ENCODE assay signal across 17 mouse cellular contexts in the genomic region with DNA sequence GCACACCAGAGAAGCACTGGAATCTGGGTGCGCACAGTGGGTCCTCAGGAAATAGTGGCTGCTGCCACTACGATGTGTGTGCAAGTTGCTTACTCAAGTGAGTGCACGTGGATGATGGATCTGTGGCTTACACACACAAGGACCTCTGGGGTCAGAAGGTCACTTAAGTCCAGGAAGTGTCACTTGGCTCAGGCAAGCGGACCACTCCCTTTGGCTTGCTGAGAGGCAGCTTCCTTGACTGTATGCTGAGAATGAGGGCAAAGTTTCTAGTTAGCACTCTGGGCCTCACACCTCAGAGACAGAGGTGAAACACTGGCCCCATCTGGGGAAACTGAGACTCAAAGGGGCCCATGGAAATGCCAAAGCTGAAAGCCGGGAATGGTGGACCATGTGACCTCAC.
A peak's percentile ranks its signal among the peaks of the same experiment; 100 is the strongest.
DNase-seq lines count a peak whose midpoint lies in the region; ATAC-seq and TF ChIP-seq lines count a peak whose summit lies in the region.
"Had no signal": no experiment of that assay in that cellular context is flagged by ENCODE, and none has a peak within 500 bp of the region (broad histone marks: within the 10 kb centered on the region; RNA-seq: fewer than 3 reads in every experiment).

No protein-coding gene starts in this region.

- TF ChIP-seq EP300 in lung, postnatal 0 days (IDR thresholded peaks at IDR 0.05) = no peak

- H3K36me3 ChIP-seq in heart, embryonic 10.5 days = no peaks in the 10 kb centered on the region
- H3K36me3 ChIP-seq in lung, postnatal 0 days (ENCODE audit: insufficient read depth, low read length) = no peaks in the 10 kb centered on the region
- H3K36me3 ChIP-seq: embryonic facial prominence, embryonic 10.5 days; hindbrain, embryonic 12.5 days; limb, embryonic 12.5 days; liver, embryonic 12.5 days; lung, embryonic 15.5 days; neural tube, embryonic 13.5 days had no signal

- no peak overlapping the region for H3K27ac ChIP-seq in heart, embryonic 10.5 days
- H3K27ac ChIP-seq in lung, postnatal 0 days (ENCODE audit: low read length) = no peak overlapping the region
- H3K27ac ChIP-seq: liver, embryonic 12.5 days had no signal

- H3K4me1 ChIP-seq in heart, embryonic 10.5 days = peaks cover 28% of the 10 kb centered on the region
- peaks cover 19% of the 10 kb centered on the region for H3K4me1 ChIP-seq in lung, postnatal 0 days (ENCODE audit: insufficient read depth, low read depth, low read length)
- peaks cover 22% of the 10 kb centered on the region for H3K4me1 ChIP-seq in lung, adult 2 months (ENCODE audit: control insufficient read depth, insufficient read depth, low read length)

- no peak overlapping the region for H3K4me2 ChIP-seq in lung, postnatal 0 days (replicated peaks; ENCODE audit: low read depth, low read length)
- H3K4me2 ChIP-seq: hindbrain, embryonic 12.5 days; limb, embryonic 12.5 days; liver, embryonic 12.5 days; lung, embryonic 15.5 days; neural tube, embryonic 13.5 days had no signal

- TF ChIP-seq CTCF in lung, postnatal 0 days (IDR thresholded peaks at IDR 0.05) = no peak
- no peak for TF ChIP-seq CTCF in lung, adult 2 months (IDR thresholded peaks at IDR 0.05; ENCODE audit: insufficient read depth, low read length)

- no peaks in the 10 kb centered on the region for H3K9me3 ChIP-seq in heart, embryonic 10.5 days
- no peaks in the 10 kb centered on the region for H3K9me3 ChIP-seq in lung, postnatal 0 days (ENCODE audit: low read length)
- H3K9me3 ChIP-seq: embryonic facial prominence, embryonic 10.5 days; hindbrain, embryonic 12.5 days; limb, embryonic 12.5 days; liver, embryonic 12.5 days; lung, embryonic 15.5 days; neural tube, embryonic 13.5 days had no signal

- no peak for ATAC-seq in lung, postnatal 0 days
- ATAC-seq: liver, embryonic 12.5 days had no signal

- H3K4me3 ChIP-seq in heart, embryonic 10.5 days = no peak overlapping the region
- H3K4me3 ChIP-seq in lung, postnatal 0 days (ENCODE audit: low read depth, low read length) = no peak overlapping the region
- H3K4me3 ChIP-seq in lung, adult 2 months (replicated peaks; ENCODE audit: extremely low read depth, low read depth, low read length) = no peak overlapping the region
- H3K4me3 ChIP-seq: embryonic facial prominence, embryonic 10.5 days; hindbrain, embryonic 12.5 days; limb, embryonic 12.5 days; liver, embryonic 12.5 days; lung, embryonic 15.5 days; neural tube, embryonic 13.5 days had no signal

- no peak for TF ChIP-seq POLR2A in lung, adult 2 months (IDR thresholded peaks at IDR 0.05; ENCODE audit: borderline replicate concordance, extremely low read depth, low read depth, low read length)

- WGBS in heart, embryonic 10.5 days = 68% methylated on average over 5 of the region's 5 CpGs
- WGBS in lung, postnatal 0 days = 55% methylated on average over 5 of the region's 5 CpGs
- 53% methylated on average over 5 of the region's 5 CpGs for WGBS in lung, adult 2 months

- H3K9ac ChIP-seq in lung, postnatal 0 days (replicated peaks; ENCODE audit: low read depth) = no peak overlapping the region
- H3K9ac ChIP-seq: hindbrain, embryonic 12.5 days; limb, embryonic 12.5 days; liver, embryonic 12.5 days; lung, embryonic 15.5 days; neural tube, embryonic 13.5 days had no signal

- peak; percentile 51 to 65 for DNase-seq in heart, adult 9 months (ENCODE audit: low spot score in 2 of 2)
- DNase-seq in heart, embryonic 10.5 days (ENCODE audit: low spot score) = no peak
- peak; percentile 39 for DNase-seq in lung, postnatal 0 days (ENCODE audit: low spot score)
- no peak for DNase-seq in lung, adult 2 months
- DNase-seq in kidney, postnatal 10 days = peak; percentile 33
- no peak for DNase-seq in retina, embryonic 14.5 days (ENCODE audit: low spot score)
- no peak for DNase-seq in embryo, embryonic 9.5 days (ENCODE audit: extremely low spot score)
- DNase-seq: cerebellum, adult 2 months; midbrain, embryonic 14.5 days; right cerebral cortex, postnatal 14 days; thymus, adult 18-20 months had no signal

- H3K27me3 ChIP-seq in heart, embryonic 10.5 days (ENCODE audit: insufficient read depth, poor library complexity, severe bottlenecking) = no peaks in the 10 kb centered on the region; the same call in 1 of the 2 replicates
- H3K27me3 ChIP-seq in lung, postnatal 0 days (replicated peaks; ENCODE audit: insufficient read depth, low read length) = no peaks in the 10 kb centered on the region
- H3K27me3 ChIP-seq: hindbrain, embryonic 12.5 days; limb, embryonic 12.5 days; liver, embryonic 12.5 days; lung, embryonic 15.5 days; neural tube, embryonic 13.5 days had no signal

Comparison
In these comparisons a context has a peak if more than half of its experiments do, and no peak if none do; other contexts are left out.
1. DNase-seq: peak in heart, adult 9 months (2 of 2), lung, postnatal 0 days (single experiment) and kidney, postnatal 10 days (single experiment); none in heart, embryonic 10.5 days (single experiment), lung, adult 2 months (single experiment), retina, embryonic 14.5 days (single experiment) and embryo, embryonic 9.5 days (single experiment).